Mouse (Mus musculus) cerebellum, adult 2 months (tissue): ENCODE measurements around the gene Ncam1. TPM values are rescaled to one million over a fixed set of nuclear protein-coding genes. Genes with fewer than 3 reads are reported as not detected.

Experiments
- DNase-seq, 2 experiments: peaks; one replicate each; pipeline ENCODE4 v3.0.0; 2021
- H3K27ac ChIP-seq: fragments of 200-500 bp; 2 replicates; pipeline ENCODE4 v1.5.1; 2012; ENCODE audit warnings: low read length, control low read depth, inconsistent platforms; ENCODE audit not compliant: insufficient read depth
- H3K27me3 ChIP-seq: fragments of 200-500 bp; 2 replicates; pipeline ENCODE4 v1.6.1; 2012; ENCODE audit warnings: inconsistent platforms, mild to moderate bottlenecking, low read length, moderate library complexity; ENCODE audit not compliant: control insufficient read depth, insufficient read depth
- H3K4me1 ChIP-seq: fragments of 200-500 bp; 2 replicates; pipeline ENCODE4 v1.6.1; 2011; ENCODE audit warnings: low read length; ENCODE audit not compliant: control insufficient read depth, insufficient read depth
- H3K4me3 ChIP-seq: fragments of 200-500 bp; replicated peaks from 2 replicates; pipeline ENCODE3; 2011; ENCODE audit warnings: mild to moderate bottlenecking, low read depth, low read length, control low read depth; ENCODE audit not compliant: insufficient read depth
- CTCF ChIP-seq: fragments of 200-500 bp; IDR thresholded peaks from 2 replicates; pipeline ENCODE4 v1.5.1; 2011; ENCODE audit warnings: low read depth, mild to moderate bottlenecking, control low read depth, low read length, moderate library complexity, borderline replicate concordance; ENCODE audit not compliant: insufficient read depth
- POLR2A ChIP-seq: fragments of 200-500 bp; IDR thresholded peaks from 2 replicates; pipeline ENCODE4 v1.6.1; 2011; ENCODE audit warnings: low read length, control low read depth, borderline replicate concordance; ENCODE audit not compliant: insufficient read depth
- WGBS: fragments of 180-500 bp; shearing (Covaris S2); methylation state at CpG from one replicate; pipeline ENCODE4 v1.1.7; 2018; 5-methylcytosine and 5-hydroxymethylcytosine counted together
- polyA plus RNA-seq: library from polyadenylated mRNA; depleted of rRNA; stranded (reverse); fragments of >200 nt; gene quantifications from 2 replicates; pipeline ENCODE4 v1.2.3, GENCODE M21; 2012

Ncam1 gene
- polyA plus RNA-seq, 1 experiment: 149 TPM

DNA sequence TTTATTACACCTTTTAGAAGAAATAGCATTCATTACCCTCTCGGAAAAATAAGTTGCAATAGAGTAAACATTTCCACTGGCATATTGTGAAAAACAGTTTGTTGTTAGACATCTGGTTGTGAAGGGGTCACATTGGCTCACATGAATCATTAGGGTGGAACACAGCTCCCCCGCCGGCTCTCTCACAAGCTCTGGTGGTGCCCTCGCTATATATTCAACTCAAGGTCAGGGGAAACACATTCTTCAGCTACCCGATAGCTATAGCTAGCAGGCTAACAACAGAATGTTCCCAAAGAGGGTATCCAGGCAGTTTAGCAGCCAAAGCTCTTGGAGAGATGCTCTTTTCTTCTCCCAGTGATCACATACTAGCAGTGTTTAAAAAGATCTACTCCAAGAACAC is 133.4 kb downstream of the Ncam1 start:
- Histone ChIP-seq H3K27me3 (no peaks in the 10 kb centered on the region), H3K27ac (no peak overlapping the region), H3K4me1 (peaks cover 11% of the 10 kb centered on the region), H3K4me3 (no peak overlapping the region)
- TF ChIP-seq POLR2A: no peak
- no peak for TF ChIP-seq CTCF
- WGBS: 70% methylated on average over 5 of the region's 5 CpGs
- DNase-seq: no peak

DNA sequence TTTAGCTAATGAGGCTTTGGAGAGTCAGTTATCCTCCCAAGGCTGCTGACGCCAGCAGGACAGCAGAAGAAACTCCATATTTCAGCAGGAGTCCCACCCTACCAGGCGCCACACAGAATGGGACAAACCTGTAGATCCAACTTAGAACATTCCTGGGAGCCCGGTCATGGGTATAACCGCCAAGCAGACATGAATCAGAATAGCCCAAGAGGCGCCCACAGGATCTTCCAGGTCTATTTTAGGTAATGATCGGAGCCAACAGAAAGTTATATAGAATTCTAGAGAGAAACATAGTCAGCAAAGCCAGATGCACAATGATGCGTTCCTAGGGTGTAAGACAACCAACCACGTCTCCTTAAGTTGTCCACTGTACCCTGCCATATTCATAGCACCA is 134.8 kb downstream of the Ncam1 start:
- DNase-seq: no peak
- H3K4me3 ChIP-seq: no peak overlapping the region
- no peaks in the 10 kb centered on the region for H3K27me3 ChIP-seq
- H3K4me1 ChIP-seq: peaks cover 12% of the 10 kb centered on the region
- WGBS: 91% methylated on average over 8 of the region's 8 CpGs
- TF ChIP-seq CTCF (no peak), POLR2A (no peak)
- H3K27ac ChIP-seq: no peak overlapping the region

DNA sequence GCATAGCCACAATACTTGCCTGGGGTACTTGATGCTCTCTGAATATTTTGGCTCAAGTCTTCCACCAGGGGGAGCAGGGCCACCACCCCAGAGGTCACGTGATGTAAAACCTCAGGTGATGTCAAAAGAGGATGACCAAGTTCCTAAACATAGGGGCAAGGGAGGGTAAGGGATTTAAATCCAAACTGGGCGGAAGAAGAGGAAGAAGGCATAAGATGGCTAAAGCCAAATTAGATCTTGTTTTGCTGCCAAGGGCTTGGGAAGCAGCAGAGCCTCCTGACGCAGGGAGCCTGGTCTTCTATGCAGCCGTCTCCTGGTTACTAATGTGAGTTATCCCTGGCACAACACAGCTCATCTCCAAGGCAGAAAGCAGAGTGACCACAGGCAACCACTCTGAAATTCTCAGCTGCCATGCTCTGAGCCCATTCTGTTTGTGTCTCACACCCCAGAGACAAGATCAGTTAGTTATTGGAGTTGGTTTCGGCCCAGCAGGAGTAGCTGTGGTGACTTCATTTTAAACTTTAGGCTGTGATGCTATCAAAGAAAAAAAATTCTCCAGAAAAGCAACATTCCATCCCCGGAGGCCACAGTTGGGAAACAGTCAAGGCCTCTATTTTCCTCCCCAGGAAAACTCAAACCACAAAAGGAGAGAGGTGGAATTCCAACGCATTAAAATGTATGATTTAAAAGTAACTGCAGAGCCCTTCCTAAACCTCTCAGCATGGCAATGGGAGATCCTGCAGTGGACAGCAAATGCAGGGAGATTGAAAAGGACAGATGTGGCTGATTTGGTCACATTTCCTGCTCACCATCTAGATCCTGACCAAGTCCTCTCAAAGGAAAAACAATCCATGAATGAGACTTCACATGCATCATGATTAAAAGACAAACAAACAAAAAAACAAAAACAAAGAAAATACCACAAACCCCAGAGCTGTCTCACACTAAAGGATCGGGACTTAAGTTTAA is 135.5 kb downstream of the Ncam1 start:
- H3K27me3 ChIP-seq: no peaks in the 10 kb centered on the region

DNA sequence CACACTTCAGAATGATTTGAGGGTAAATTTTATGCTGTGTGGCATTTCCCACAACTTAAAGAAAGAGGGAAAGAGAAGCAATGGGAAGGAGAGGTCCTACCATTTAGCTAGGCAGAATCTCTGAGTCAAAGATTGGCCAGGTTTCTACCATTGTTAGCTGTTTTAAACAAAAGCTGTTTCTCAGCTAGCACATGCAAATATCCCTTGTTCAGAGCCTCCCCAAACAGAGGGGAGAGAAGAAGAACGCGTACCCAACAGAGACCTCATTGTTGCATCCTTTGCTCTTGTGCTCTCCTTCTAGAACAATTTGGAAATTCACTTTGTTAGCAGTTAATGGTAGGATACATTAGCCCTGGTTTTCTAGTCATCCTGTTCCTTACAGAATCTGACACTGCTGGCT is 137.2 kb downstream of the Ncam1 start:
- DNase-seq: no peak
- H3K27me3 ChIP-seq: no peaks in the 10 kb centered on the region
- TF ChIP-seq CTCF: no peak
- TF ChIP-seq POLR2A: no peak
- H3K4me1 ChIP-seq: peaks cover 17% of the 10 kb centered on the region
- no peak overlapping the region for H3K4me3 ChIP-seq
- WGBS: 81% methylated on average over 2 of the region's 2 CpGs
- no peak overlapping the region; the same call in 1 of the 2 replicates for H3K27ac ChIP-seq

More for the DNA sequence above, 135.5 kb downstream of the Ncam1 start:
- DNase-seq: peak; percentile 37 to 63
- H3K4me3 ChIP-seq: no peak overlapping the region
- TF ChIP-seq POLR2A: no peak
- peak; percentile 40; the same call in 1 of the 2 replicates for TF ChIP-seq CTCF
- H3K27ac ChIP-seq: peak overlapping the region; percentile 38; the same call in 1 of the 2 replicates
- WGBS: 36% methylated on average over 8 of the region's 8 CpGs
- peaks cover 13% of the 10 kb centered on the region for H3K4me1 ChIP-seq

DNA sequence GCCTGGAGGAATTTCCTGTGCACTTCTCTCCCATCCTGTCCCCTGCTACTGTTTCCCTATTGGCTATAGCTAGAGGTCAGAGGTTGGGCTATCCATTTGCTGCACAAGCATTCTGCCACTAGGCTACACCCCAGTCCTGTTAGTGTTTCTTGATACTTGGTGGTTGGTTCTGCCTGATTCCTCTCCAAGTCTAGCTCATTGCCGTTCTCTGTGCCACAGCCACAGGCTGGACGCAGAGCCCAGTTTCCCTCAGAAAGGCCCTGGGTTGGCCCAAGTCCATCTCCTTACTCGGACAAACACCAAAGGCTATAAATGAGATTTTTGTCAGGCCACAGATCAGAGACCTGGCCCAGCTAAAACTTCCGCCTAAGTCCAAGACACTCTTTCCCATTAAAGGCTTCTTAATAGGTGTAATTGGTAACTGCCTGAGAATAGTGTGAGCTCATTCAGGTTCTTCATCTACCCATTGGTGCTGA is 140.3 kb downstream of the Ncam1 start:
- H3K27ac ChIP-seq: peak overlapping the region; percentile 8; the same call in 1 of the 2 replicates
- 22% methylated on average over 4 of the region's 4 CpGs for WGBS

DNA sequence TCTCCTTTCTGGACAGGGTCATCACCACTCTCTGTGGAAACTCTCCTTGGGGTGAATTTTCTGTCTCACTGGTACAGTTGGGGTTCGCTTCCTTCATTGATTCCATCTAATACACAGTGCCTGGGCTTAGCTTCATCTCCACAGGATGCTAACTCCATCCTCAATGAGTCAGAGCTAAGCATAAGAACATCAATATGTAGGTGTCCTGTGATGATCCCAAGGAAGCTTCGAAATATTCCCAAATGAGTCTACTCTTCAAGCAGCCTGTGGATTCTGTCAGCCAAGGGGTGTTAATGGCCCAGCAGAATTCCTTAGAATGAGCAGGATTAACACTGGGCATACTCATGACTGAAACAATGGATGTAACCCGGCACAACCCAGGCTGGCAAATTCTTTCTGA is 144.3 kb downstream of the Ncam1 start:
- Histone ChIP-seq H3K27me3 (no peaks in the 10 kb centered on the region), H3K27ac (no peak overlapping the region), H3K4me3 (no peak overlapping the region), H3K4me1 (peaks cover 6% of the 10 kb centered on the region)
- no peak for DNase-seq
- 91% methylated on average over 3 of the region's 3 CpGs for WGBS
- TF ChIP-seq POLR2A: no peak
- no peak for TF ChIP-seq CTCF

More for the DNA sequence above, 140.3 kb downstream of the Ncam1 start:
- Histone ChIP-seq H3K27me3 (no peaks in the 10 kb centered on the region), H3K4me3 (no peak overlapping the region), H3K4me1 (peaks cover 17% of the 10 kb centered on the region)
- TF ChIP-seq POLR2A (no peak), CTCF (peak; percentile 31; the same call in 1 of the 2 replicates)
- DNase-seq: peak; percentile 59 to 73

DNA sequence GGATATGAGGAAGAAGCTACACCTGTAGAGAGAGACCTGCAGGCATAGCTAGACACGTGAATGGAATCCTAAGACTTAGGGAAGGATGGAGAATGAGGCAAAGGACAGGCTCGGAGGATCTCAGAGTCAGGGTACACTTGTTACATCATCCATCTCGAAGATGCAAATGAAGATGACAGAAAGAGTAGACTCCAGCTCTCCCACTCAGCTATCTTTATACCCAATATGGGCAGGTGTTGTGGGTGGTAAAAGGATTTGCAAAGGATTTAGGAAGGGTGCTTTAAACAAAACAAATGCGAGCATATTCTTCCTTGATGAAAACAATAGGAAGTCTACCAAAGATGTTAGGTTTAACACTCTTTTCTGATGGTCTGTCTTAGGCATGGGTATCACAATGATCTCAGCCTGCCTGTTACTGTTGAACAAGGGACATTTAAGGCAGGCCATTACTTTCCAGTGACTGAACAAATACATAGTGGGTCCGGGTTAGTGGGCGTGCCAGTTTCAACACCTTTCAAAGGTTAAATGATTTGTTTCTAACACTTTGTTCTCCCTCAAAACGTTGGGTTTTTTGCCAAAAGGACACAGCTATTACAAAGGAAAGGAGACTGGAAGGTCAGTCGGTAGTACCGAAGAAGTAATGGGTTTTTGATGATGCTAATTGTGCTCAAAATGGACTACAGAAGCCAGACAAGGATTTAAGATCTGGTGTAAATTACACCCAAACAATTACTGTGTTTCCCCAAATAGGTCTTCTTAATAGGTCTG is 145.1 kb downstream of the Ncam1 start:
- Histone ChIP-seq H3K4me1 (peaks cover 6% of the 10 kb centered on the region), H3K4me3 (no peak overlapping the region), H3K27me3 (no peaks in the 10 kb centered on the region), H3K27ac (no peak overlapping the region)
- no peak for DNase-seq
- TF ChIP-seq POLR2A (no peak), CTCF (no peak)
- 85% methylated on average over 9 of the region's 9 CpGs for WGBS
